Mouse (Mus musculus) frontal cortex, adult 2 months (tissue): ENCODE data around the gene Itga9. TPM values are rescaled to one million over a fixed set of nuclear protein-coding genes. Genes with fewer than 3 reads are reported as not detected.

Experiments
- DNase-seq, 2 experiments: peaks; one replicate each; pipeline ENCODE4 v3.0.0; 2022; ENCODE audit warnings: low spot score in 1 of 2; ENCODE audit errors: extremely low spot score in 1 of 2
- polyA plus RNA-seq: library from polyadenylated mRNA; depleted of rRNA; stranded (reverse); fragments of >200 nt; gene quantifications from 2 replicates; pipeline ENCODE4 v1.2.3, GENCODE M21; 2012

Itga9 gene
- polyA plus RNA-seq, 1 experiment: 2.5 TPM

DNA sequence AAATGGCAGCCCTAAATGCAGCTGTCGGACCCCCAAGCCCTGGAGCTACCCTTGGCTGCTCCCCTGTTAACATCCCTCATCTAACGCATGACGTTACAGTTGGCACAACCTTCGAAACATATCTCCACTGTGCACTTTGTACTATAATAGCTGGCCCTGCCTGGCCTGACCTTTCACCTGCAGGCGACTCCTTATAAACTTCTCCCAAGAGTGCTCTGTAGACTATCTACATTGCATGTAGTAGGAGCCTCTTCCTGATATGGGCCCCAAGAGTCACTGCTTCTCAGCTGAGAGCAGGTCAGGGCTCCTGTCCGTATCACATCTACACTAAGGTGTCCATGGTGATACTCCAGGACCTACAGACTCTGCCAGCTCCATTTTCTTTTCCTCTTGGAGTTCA is 199.2 kb downstream of the Itga9 start:
- no peak for DNase-seq

DNA sequence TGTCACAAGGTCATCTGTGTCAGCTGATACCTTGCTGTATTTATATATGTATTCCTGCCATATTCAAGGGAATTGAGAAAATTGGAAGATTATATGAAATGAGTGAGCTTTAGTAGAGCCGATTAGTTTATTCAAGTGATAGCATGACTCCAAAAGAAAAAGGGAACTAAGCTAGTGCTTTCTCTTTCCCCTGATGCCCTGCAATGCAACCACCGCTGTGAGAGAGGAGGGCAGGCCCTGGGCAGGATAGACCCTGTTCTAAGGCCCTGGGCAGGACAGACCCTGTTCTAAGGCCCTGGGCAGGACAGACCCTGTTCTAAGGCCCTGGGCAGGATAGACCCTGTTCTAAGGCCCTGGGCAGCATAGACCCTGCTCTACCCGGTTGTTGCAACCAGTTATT is 201.2 kb downstream of the Itga9 start:
- no peak for DNase-seq

DNA sequence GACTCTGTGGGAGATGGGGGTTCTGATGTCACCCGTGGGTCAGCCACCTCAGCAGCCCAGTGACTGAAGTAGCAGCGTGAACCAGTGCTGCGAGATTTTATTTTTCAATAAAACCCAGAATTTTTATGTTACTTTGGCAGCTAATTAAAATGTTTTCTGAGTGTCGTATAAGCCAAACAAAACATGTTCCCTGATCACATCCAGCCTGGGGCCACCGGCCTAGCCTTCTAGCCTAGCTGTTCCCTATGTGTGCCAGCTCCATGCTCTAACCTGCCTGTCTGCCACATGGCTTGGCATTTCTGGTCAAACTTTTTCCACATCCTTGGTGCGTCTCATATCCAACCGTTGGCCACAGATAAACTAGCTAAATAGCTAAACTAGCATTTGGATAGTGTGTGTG is 205.7 kb downstream of the Itga9 start:
- no peak for DNase-seq

- no peak for DNase-seq
These were observed 207.0 kb downstream of the Itga9 start for GRCm38 (mm10) chr9:118813492-118813891.

DNA sequence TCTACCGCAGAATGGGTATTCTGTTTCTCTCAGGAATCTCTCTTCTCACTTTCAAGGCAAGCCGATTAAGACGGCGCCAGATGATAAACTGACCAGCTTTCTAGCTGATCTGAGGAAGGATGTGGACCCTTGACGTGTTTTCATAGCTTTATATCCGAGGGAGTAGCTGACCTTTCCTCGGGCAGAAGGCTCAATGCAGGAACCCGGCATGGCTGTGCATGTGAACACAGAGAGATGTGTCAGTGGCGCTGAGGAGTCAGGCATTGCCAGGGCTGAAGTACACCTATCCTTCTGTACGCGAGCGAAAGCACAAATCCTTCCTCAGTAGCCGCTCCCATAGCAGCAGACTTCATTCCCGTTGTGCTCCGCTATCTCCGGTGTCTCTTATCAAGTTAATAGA is 207.6 kb downstream of the Itga9 start:
- no peak for DNase-seq

GRCm38 (mm10) chr9:118814461-118814860 is 208.0 kb downstream of the Itga9 start:
- DNase-seq: no peak

DNA sequence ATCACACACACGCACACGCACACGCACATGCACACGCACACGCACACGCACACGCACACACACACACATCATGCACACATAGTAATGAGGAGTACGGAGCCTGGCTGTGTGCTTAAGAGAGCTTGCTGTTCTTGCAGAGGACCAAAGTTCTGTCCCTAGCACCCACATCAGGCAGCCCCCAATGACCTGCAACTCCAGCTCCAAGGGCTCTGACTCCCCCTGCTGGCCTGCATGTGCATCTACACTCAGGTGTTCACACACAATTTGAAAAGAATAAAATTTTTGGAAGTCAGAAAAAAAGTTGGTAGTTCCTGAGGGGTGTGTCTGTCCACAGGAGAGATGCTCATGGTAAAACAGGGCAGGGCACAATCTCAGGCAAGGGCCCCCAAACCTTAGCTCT is 209.1 kb downstream of the Itga9 start:
- DNase-seq: no peak

DNA sequence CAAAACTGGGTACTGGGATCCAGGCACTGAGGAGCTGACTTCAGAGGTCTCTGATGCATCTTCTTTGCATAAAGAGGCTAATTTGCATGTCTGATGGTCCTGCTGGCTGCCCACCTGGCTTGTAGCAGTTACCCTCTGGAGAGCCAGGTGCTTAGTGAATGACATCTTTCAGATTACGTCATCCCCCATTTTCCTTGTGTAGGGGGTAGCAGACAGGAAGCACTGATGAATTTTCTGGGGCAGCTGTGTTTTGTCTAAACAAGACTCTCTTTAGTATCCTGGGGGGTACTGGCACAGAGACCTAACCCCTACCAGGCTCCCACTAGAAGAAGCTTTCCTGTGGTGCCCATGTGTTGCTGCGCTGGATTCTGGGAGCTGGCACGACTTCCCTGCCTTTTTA is 212.0 kb downstream of the Itga9 start:
- no peak for DNase-seq

DNA sequence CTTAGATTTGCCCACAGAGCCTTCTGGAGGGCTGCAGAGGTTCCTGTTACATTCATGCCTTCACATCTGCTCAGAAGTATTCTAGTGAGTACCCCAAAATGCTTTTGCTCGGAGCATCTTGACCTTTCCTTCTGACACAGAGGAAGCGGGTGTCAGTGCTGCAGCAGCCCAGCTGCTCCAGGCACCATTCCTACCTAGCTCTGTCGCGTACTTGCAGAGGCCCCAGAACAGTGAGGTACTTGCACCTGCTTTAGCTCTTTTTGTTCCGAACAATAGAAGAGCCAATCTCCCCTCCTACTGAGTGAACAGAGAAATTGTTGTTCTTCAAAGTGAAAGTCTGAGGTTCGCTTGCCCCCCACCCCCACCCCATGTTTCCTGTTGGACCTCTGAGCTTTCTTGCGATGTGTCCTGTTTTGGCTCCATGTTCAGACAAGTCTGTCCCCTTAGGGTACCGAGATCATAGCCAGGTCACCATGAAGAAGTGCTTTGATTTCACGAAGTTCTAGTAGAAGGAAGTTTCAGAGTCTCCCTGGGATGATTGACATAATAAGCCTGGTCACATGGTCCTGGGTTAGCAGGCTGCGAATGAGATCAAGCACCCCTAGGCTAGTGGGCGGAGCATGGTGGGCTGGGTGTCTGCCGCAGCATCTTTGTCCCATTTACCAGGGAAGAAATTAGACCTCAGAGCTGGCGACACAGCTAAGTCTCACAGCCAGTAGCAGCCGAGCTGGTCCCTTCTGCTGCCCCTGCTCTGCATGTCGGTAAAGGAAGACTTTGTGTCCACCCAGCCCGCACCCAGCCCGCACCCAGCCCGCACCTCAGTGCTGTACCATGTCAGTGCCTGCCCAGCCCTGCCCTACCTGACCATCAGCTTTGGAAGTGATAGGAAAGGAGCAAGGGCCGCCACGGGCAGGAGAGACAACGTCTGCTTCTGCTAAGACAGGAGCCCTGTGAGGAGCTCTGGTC is 215.0 kb downstream of the Itga9 start:
- DNase-seq: peak in 1 of 2 experiments; percentile 8

DNA sequence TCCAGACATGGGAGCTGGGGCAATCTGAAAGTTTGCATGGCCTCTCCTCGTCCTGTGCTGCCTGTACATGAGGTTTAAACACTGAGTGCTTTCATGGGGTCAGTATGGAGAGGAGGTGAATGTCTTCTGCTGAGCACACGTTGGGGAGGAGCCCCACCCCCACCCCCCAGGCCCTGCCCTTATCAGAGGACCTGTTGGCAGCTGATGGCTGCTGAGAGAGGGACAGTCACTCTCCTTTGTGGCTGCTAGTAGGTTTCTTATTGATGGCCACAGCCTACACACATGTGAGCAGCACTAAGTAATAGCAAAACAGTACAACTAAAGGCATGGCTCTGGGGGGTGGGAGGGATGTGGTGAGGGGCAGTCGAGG is 215.7 kb downstream of the Itga9 start:
- DNase-seq: no peak

GRCm38 (mm10) chr9:118822581-118822980 is 216.1 kb downstream of the Itga9 start:
- DNase-seq: no peak

DNA sequence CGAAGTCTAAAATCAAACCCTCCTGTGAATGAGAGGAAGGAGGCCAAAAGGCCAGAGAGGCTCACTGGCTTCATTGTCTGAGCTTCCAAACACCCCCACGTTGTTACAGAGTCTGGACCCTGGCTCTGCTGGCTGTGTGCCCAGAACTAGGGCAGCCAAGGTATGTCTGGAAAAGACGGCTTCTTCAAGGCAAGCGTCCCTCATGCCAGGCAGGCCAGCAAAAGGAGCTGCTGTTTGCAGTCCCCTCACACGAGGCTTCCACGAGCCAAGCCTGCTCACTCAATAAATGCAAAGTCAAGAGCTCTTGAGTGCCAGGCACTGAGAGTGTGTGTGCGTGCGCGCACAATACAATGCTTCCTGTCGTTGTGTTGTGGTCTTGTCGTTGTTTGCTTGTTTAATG is 224.6 kb downstream of the Itga9 start:
- DNase-seq: peak in 1 of 2 experiments; percentile 16

DNA sequence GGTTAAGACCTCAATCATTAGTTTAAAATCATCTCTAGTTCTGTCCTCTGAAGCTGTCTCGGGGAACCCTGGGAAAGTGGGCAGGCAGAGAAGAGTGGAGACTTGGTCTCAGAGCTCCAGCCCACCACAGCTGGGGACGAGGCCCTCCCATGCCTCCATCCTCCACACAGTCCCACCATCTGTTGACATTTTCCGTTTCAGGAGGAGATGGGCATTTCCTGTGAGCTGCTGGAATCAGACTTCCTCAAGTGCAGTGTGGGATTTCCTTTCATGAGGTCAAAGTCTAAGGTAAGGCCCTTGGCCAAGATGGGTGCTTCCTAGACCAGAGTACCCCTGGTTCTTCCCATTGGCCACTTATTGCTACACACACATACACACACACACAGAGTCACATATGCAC is 226.0 kb downstream of the Itga9 start:
- no peak for DNase-seq

- DNase-seq: no peak
These were observed 226.9 kb downstream of the Itga9 start for GRCm38 (mm10) chr9:118833413-118833812.

DNA sequence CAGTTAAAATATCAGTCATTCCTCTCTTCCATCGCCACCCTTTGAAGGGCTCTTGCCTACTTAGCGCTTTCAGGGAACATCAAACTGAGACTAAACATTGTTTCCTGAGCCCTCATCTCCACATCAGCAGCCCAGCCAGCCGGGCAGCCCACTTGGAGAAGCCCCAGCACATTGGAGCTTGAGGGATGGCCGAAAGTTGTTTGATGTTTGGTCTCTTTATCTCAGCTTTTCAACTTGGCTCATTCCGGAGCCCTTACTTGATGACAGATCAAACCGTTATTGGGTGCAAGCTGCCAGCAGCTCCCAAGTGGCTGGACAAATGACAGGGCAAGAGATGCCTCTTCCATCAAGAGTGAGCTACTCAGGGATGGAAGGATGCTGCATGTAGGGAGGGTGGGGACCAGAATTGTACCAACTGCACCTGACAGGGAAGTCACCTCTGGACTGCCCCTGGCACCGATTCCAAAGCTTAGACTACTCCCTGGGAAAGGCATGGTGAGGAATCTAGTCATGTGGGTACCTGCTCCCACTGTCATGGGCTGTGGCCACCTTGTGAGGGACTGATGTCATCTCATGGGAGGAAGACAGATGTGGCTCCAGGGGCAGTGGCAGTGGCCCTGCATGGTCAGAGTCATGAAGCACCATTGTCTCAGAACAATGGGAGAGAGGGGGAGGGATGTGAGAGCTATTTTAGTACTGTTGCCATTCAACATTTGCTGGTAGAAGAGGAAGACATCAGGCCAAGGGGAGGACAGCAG is 232.6 kb downstream of the Itga9 start:
- no peak for DNase-seq

DNA sequence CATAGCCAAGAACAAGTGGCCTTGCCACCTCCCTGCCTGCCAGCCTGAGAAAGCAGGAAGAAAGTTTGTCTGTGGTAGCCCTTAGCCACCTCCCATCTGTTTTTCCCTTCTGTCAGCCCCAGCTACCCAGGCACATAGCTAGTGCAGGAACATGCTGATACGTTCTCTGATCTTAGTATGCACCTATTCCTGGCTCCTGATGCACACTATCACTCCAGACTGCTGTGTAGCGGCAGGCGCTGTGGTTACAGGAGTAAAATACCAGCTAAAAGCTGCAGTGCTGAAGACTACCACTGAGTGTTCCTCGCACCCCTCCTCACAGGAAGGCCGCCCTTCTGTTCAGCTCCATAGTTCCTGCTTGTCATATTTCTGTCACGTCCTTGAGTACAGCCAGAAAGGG is 234.8 kb downstream of the Itga9 start:
- peak; percentile 18 to 26 for DNase-seq

GRCm38 (mm10) chr9:118841907-118842432 is 235.5 kb downstream of the Itga9 start:
- DNase-seq: no peak

- no peak for DNase-seq
These were observed 237.2 kb downstream of the Itga9 start for GRCm38 (mm10) chr9:118843711-118844110.

GRCm38 (mm10) chr9:118845003-118845402 is 238.5 kb downstream of the Itga9 start:
- no peak for DNase-seq

DNA sequence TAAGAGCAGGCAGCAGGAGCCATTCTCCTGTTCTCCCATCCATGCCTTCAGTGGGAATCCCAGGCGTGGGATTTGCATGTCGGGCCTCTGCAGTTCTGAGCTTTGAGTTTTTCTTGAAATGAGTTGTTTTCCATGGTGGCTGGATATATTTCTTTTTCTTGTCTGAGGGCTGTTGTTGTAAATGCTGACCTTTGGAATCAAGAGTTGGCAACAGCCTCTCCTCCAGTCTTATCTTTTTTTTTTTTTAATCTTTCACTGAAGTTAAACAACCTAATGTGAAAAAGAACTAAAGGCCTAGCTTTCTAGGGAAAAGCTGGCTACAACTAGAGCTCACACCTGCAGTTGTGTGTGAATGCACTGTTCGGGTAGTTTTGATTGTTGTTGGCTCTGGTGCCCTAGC is 240.3 kb downstream of the Itga9 start:
- DNase-seq: no peak

DNA sequence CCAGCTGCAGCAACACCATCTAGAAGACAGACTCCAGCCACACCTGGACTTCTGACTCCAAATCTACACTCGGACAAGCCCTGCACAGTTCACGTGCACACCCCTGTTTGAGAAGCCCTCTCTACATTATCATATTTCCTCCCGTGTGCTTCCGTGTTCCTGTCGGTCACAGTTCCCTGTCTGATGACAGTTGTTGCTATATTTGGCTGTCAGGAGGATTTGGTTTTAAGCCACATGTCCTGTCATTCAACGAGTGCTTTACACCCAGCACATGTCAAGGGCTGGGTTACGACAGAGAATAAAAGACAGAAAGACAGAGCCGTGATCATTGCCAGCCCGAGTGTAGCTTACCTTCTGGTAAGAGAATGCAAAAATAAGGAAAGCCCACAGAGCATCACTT is 250.2 kb downstream of the Itga9 start:
- no peak for DNase-seq
